Mouse (Mus musculus): ENCODE measurements around the gene Slc9a1. TPM values are rescaled to one million over a fixed set of nuclear protein-coding genes. Genes with fewer than 3 reads are reported as not detected.

The Slc9a1 gene
- total and polyA plus RNA-seq, 2 experiments from 2014 or later: 4.4 to 30.8 TPM

- WGBS: 78% methylated on average over 7 of the region's 7 CpGs
- H3K4me1 ChIP-seq (ENCODE audit: control insufficient read depth, insufficient read depth): peaks cover 3% of the 10 kb centered on the region; the same call in 1 of the 2 replicates
- 0 out of 2 replicates have a peak, but pooled peaks cover 10% of the 10 kb centered on the region for H3K27me3 ChIP-seq (ENCODE audit: control insufficient read depth, insufficient read depth, low read length)
- H3K36me3 ChIP-seq (replicated peaks; ENCODE audit: control insufficient read depth, insufficient read depth, low read length): no peaks in the 10 kb centered on the region
- peaks cover 5% of the 10 kb centered on the region; the same call in 1 of the 2 replicates for H3K9me3 ChIP-seq (replicated peaks; ENCODE audit: control insufficient read depth, low read length)
- no peak overlapping the region for H3K4me3 ChIP-seq (ENCODE audit: low read depth, low read length)
- H3K4me2 ChIP-seq (ENCODE audit: low read depth, low read length): no peak overlapping the region
- ATAC-seq (ENCODE audit: insufficient read depth, low read depth) (no peak), DNase-seq (ENCODE audit: low spot score) (no peak)
- TF ChIP-seq EP300 (IDR thresholded peaks at IDR 0.05; ENCODE audit: low read depth) (no peak), CTCF (IDR thresholded peaks at IDR 0.05; ENCODE audit: low read depth) (0 out of 2 replicates have a peak, but pooled peaks have one; percentile 4)
- H3K27ac ChIP-seq (ENCODE audit: low read depth): no peak overlapping the region
- no peak overlapping the region for H3K9ac ChIP-seq (replicated peaks; ENCODE audit: low read depth, low read length)
These were observed 101.8 kb downstream of the Slc9a1 start for GRCm38 (mm10) chr4:133471135-133471821.

Small RNA genes lying within 50 kb of the gene (microRNA-seq; reads per million reads assigned to microRNA genes)
- 0.54 reads per million for gene Mir5122

Other genes with a start within 250 kb of the Slc9a1 start
- 54.5 and 119 TPM in 2 replicates for gene Wasf2, start 239.2 kb upstream of the Slc9a1 start, total RNA-seq (2014; rRNA removed; ENCODE audit: low replicate concordance)
- gene Wasf2, start 239.2 kb upstream of the Slc9a1 start, polyA plus RNA-seq (2015; fragmentation: Nextera tagmentation; extraction: Ambion mirVana): 55.4 and 62.4 TPM in 2 replicates
- not detected in 2 replicates for gene Cd164l2, start 157.6 kb upstream of the Slc9a1 start, total RNA-seq (2014; rRNA removed; ENCODE audit: low replicate concordance)
- gene Cd164l2, start 157.6 kb upstream of the Slc9a1 start, polyA plus RNA-seq (2015; fragmentation: Nextera tagmentation; extraction: Ambion mirVana): 0.23 and 0.33 TPM in 2 replicates
- not detected in 2 replicates for gene Gpr3, start 157.2 kb upstream of the Slc9a1 start, total RNA-seq (2014; rRNA removed; ENCODE audit: low replicate concordance)
- 0.15 and 0.21 TPM in 2 replicates for gene Gpr3, start 157.2 kb upstream of the Slc9a1 start, polyA plus RNA-seq (2015; fragmentation: Nextera tagmentation; extraction: Ambion mirVana)
- 13.8 and 14.8 TPM in 2 replicates for gene Map3k6, start 128.9 kb upstream of the Slc9a1 start, total RNA-seq (2014; rRNA removed; ENCODE audit: low replicate concordance)
- gene Map3k6, start 128.9 kb upstream of the Slc9a1 start, polyA plus RNA-seq (2015; fragmentation: Nextera tagmentation; extraction: Ambion mirVana): 2.7 and 2.8 TPM in 2 replicates
- 3.6 and 3.7 TPM in 2 replicates for gene Sytl1, start 106.6 kb upstream of the Slc9a1 start, total RNA-seq (2014; rRNA removed; ENCODE audit: low replicate concordance)
- gene Sytl1, start 106.6 kb upstream of the Slc9a1 start, polyA plus RNA-seq (2015; fragmentation: Nextera tagmentation; extraction: Ambion mirVana): 0.79 and 0.84 TPM in 2 replicates
- 58.8 and 103 TPM in 2 replicates for gene Tmem222, start 91.9 kb upstream of the Slc9a1 start, total RNA-seq (2014; rRNA removed; ENCODE audit: low replicate concordance)
- 45.0 and 45.6 TPM in 2 replicates for gene Tmem222, start 91.9 kb upstream of the Slc9a1 start, polyA plus RNA-seq (2015; fragmentation: Nextera tagmentation; extraction: Ambion mirVana)
- 30.2 and 39.9 TPM in 2 replicates for gene Wdtc1, start 16.2 kb upstream of the Slc9a1 start, total RNA-seq (2014; rRNA removed; ENCODE audit: low replicate concordance)
- 9.3 and 9.6 TPM in 2 replicates for gene Wdtc1, start 16.2 kb upstream of the Slc9a1 start, polyA plus RNA-seq (2015; fragmentation: Nextera tagmentation; extraction: Ambion mirVana)
- 33.3 and 48.2 TPM in 2 replicates for gene Tent5b, start 110.4 kb downstream of the Slc9a1 start, total RNA-seq (2014; rRNA removed; ENCODE audit: low replicate concordance)
- gene Tent5b, start 110.4 kb downstream of the Slc9a1 start, polyA plus RNA-seq (2015; fragmentation: Nextera tagmentation; extraction: Ambion mirVana): 0.78 and 1.4 TPM in 2 replicates
- gene Trnp1, start 128.8 kb downstream of the Slc9a1 start, total RNA-seq (2014; rRNA removed; ENCODE audit: low replicate concordance): 4.1 and 9.8 TPM in 2 replicates
- 1.8 and 2.7 TPM in 2 replicates for gene Trnp1, start 128.8 kb downstream of the Slc9a1 start, polyA plus RNA-seq (2015; fragmentation: Nextera tagmentation; extraction: Ambion mirVana)
- gene Kdf1, start 149.3 kb downstream of the Slc9a1 start, total RNA-seq (2014; rRNA removed; ENCODE audit: low replicate concordance): not detected in 2 replicates
- 0.16 and 0.30 TPM in 2 replicates for gene Kdf1, start 149.3 kb downstream of the Slc9a1 start, polyA plus RNA-seq (2015; fragmentation: Nextera tagmentation; extraction: Ambion mirVana)
- 29.2 and 42.1 TPM in 2 replicates for gene Nudc, start 176.3 kb downstream of the Slc9a1 start, total RNA-seq (2014; rRNA removed; ENCODE audit: low replicate concordance)
- gene Nudc, start 176.3 kb downstream of the Slc9a1 start, polyA plus RNA-seq (2015; fragmentation: Nextera tagmentation; extraction: Ambion mirVana): 146 and 152 TPM in 2 replicates
- 11.1 and 36.4 TPM in 2 replicates for gene Nr0b2, start 183.7 kb downstream of the Slc9a1 start, total RNA-seq (2014; rRNA removed; ENCODE audit: low replicate concordance)
- 30.8 and 32.2 TPM in 2 replicates for gene Nr0b2, start 183.7 kb downstream of the Slc9a1 start, polyA plus RNA-seq (2015; fragmentation: Nextera tagmentation; extraction: Ambion mirVana)
- 8.2 and 9.4 TPM in 2 replicates for gene Gpatch3, start 205.0 kb downstream of the Slc9a1 start, total RNA-seq (2014; rRNA removed; ENCODE audit: low replicate concordance)
- 3.5 and 3.6 TPM in 2 replicates for gene Gpatch3, start 205.0 kb downstream of the Slc9a1 start, polyA plus RNA-seq (2015; fragmentation: Nextera tagmentation; extraction: Ambion mirVana)
- 8.9 and 17.2 TPM in 2 replicates for gene Gpn2, start 214.7 kb downstream of the Slc9a1 start, total RNA-seq (2014; rRNA removed; ENCODE audit: low replicate concordance)
- gene Gpn2, start 214.7 kb downstream of the Slc9a1 start, polyA plus RNA-seq (2015; fragmentation: Nextera tagmentation; extraction: Ambion mirVana): 8.6 and 8.8 TPM in 2 replicates
- 2.6 and 6.8 TPM in 2 replicates for gene Sfn, start 232.5 kb downstream of the Slc9a1 start, total RNA-seq (2014; rRNA removed; ENCODE audit: low replicate concordance)
- 0.18 and 0.37 TPM in 2 replicates for gene Sfn, start 232.5 kb downstream of the Slc9a1 start, polyA plus RNA-seq (2015; fragmentation: Nextera tagmentation; extraction: Ambion mirVana)

Measured in heart, postnatal 0 days (tissue).